Mouse (Mus musculus) embryo, embryonic 9.5 days (tissue): Measurements from ENCODE around the gene Tex45.

Experiments
- DNase-seq: peaks from one replicate; pipeline ENCODE4 v3.0.0-alpha.2; 2017; ENCODE audit errors: extremely low spot score

Tex45 gene

GRCm38 (mm10) chr8:3536053-3536841 is 65.6 kb downstream of the Tex45 start:
- DNase-seq = no peak
